Mouse (Mus musculus): ENCODE data around the gene Slc51a. TPM values are rescaled to one million over a fixed set of nuclear protein-coding genes. Genes with fewer than 3 reads are reported as not detected.

The Slc51a gene
- polyA plus RNA-seq, 2 experiments, result 0.16 to 1.2 TPM

- no peak overlapping the region for H3K9ac ChIP-seq (replicated peaks)
- no peak for ATAC-seq (ENCODE audit: insufficient read depth)
- no peaks in the 10 kb centered on the region for H3K4me1 ChIP-seq (replicated peaks; ENCODE audit: control insufficient read depth in 2 of 2, insufficient read depth in 2 of 2, low read length in 1 of 2)
- no peak overlapping the region for H3K27ac ChIP-seq
- 70% methylated on average over 6 of the region's 6 CpGs for WGBS (ENCODE audit: insufficient replicate concordance)
- TF ChIP-seq EP300 (IDR thresholded peaks at IDR 0.05; ENCODE audit: low read depth) (no peak), CTCF (IDR thresholded peaks at IDR 0.05; ENCODE audit: low read depth) (no peak)
- no peaks in the 10 kb centered on the region for H3K9me3 ChIP-seq (ENCODE audit: control insufficient read depth, low read length)
- DNase-seq (ENCODE audit: low read depth in 3 of 3, low spot score in 3 of 3), result no peak
- H3K4me3 ChIP-seq (ENCODE audit: insufficient read depth in 1 of 2, low read depth in 2 of 2, low read length in 2 of 2), result no peak overlapping the region
- peaks cover under 1% of the 10 kb centered on the region for H3K36me3 ChIP-seq (replicated peaks; ENCODE audit: control insufficient read depth, insufficient read depth, low read depth)
- H3K4me2 ChIP-seq (ENCODE audit: low read depth), result no peak overlapping the region
- no peaks in the 10 kb centered on the region for H3K27me3 ChIP-seq (ENCODE audit: control insufficient read depth, insufficient read depth, low read length)
Observed at GRCm38 (mm10) chr16:32477315-32477714, 10.4 kb downstream of the Slc51a start.

DNA sequence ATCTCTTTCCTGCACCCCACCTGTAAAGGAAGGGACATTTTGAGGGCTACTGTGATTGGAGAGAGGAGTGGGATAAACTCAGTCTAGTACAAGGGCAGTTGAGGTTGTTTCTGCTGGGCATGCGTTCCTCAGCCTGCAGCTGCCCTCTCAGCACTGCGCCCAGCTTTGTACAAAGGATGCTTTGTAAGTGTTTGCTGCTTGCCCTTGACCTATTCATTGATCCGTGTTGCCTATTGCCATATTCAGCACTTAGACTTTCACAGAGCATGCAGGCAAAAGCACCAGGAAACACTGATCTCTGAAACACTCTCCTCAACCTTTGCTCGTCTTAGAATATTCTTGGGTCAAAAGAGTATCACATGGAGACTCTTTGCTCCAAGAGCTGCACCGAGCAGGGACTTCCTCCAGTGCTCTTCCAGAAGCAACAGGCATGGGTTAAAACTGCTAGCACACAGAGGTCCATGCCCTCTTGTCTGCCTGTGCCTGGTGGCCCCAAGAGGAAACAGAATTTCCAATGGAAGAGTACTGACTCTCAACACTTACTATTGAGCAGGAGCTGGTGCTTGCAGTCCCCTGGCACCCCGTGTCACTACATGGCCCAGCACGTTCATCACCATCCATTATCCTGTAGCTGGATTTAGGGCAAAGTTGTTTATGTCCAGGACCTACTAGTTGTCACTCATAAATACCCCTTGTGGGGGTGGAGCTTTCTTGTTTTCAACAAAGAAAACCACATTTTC lies 15.2 kb downstream of the Slc51a start:
- ATAC-seq (ENCODE audit: insufficient read depth) (no peak), DNase-seq (ENCODE audit: low read depth in 3 of 3, low spot score in 3 of 3) (no peak)
- Histone ChIP-seq H3K9me3 (ENCODE audit: control insufficient read depth, low read length) (no peaks in the 10 kb centered on the region), H3K4me3 (ENCODE audit: insufficient read depth in 1 of 2, low read depth in 2 of 2, low read length in 2 of 2) (no peak overlapping the region), H3K9ac (replicated peaks) (no peak overlapping the region), H3K4me1 (replicated peaks; ENCODE audit: control insufficient read depth in 2 of 2, insufficient read depth in 2 of 2, low read length in 1 of 2) (0 out of 4 replicates have a peak, but pooled peaks cover 0 to 3% of the 10 kb centered on the region in 2 experiments), H3K27me3 (ENCODE audit: control insufficient read depth, insufficient read depth, low read length) (no peaks in the 10 kb centered on the region), H3K4me2 (ENCODE audit: low read depth) (no peak overlapping the region), H3K36me3 (replicated peaks; ENCODE audit: control insufficient read depth, insufficient read depth, low read depth) (peaks cover 44% of the 10 kb centered on the region), H3K27ac (no peak overlapping the region)
- WGBS (ENCODE audit: insufficient replicate concordance), result 82% methylated on average over 7 of the region's 7 CpGs
- no peak for TF ChIP-seq EP300 (IDR thresholded peaks at IDR 0.05; ENCODE audit: low read depth)
- TF ChIP-seq CTCF (IDR thresholded peaks at IDR 0.05; ENCODE audit: low read depth), result no peak

- no peak for ATAC-seq (ENCODE audit: insufficient read depth)
Observed at GRCm38 (mm10) chr16:32469404-32470105, 18.1 kb downstream of the Slc51a start.

GRCm38 (mm10) chr16:32468488-32468887 lies 19.2 kb downstream of the Slc51a start:
- Histone ChIP-seq H3K4me2 (ENCODE audit: low read depth) (no peak overlapping the region), H3K4me3 (ENCODE audit: insufficient read depth in 1 of 2, low read depth in 2 of 2, low read length in 2 of 2) (no peak overlapping the region), H3K9me3 (ENCODE audit: control insufficient read depth, low read length) (no peaks in the 10 kb centered on the region), H3K27me3 (ENCODE audit: control insufficient read depth, insufficient read depth, low read length) (no peaks in the 10 kb centered on the region), H3K9ac (replicated peaks) (no peak overlapping the region), H3K27ac (no peak overlapping the region), H3K36me3 (replicated peaks; ENCODE audit: control insufficient read depth, insufficient read depth, low read depth) (peaks cover 71% of the 10 kb centered on the region), H3K4me1 (replicated peaks; ENCODE audit: control insufficient read depth in 2 of 2, insufficient read depth in 2 of 2, low read length in 1 of 2) (peaks cover 0 to 4% of the 10 kb centered on the region in 2 experiments; a peak in 1 of 4 replicates)
- WGBS (ENCODE audit: insufficient replicate concordance), result 8% methylated on average over 3 of the region's 3 CpGs
- TF ChIP-seq EP300 (IDR thresholded peaks at IDR 0.05; ENCODE audit: low read depth) (no peak), CTCF (IDR thresholded peaks at IDR 0.05; ENCODE audit: low read depth) (no peak)
- ATAC-seq (ENCODE audit: insufficient read depth) (no peak), DNase-seq (ENCODE audit: low read depth in 3 of 3, low spot score in 3 of 3) (no peak)

More at GRCm38 (mm10) chr16:32469404-32470105, 18.1 kb downstream of the Slc51a start:
- Histone ChIP-seq H3K9ac (replicated peaks) (no peak overlapping the region), H3K27me3 (ENCODE audit: control insufficient read depth, insufficient read depth, low read length) (no peaks in the 10 kb centered on the region), H3K36me3 (replicated peaks; ENCODE audit: control insufficient read depth, insufficient read depth, low read depth) (peaks cover 63% of the 10 kb centered on the region), H3K4me1 (replicated peaks; ENCODE audit: control insufficient read depth in 2 of 2, insufficient read depth in 2 of 2, low read length in 1 of 2) (0 out of 4 replicates have a peak, but pooled peaks cover 0 to 3% of the 10 kb centered on the region in 2 experiments), H3K4me3 (ENCODE audit: insufficient read depth in 1 of 2, low read depth in 2 of 2, low read length in 2 of 2) (no peak overlapping the region), H3K4me2 (ENCODE audit: low read depth) (no peak overlapping the region), H3K9me3 (ENCODE audit: control insufficient read depth, low read length) (no peaks in the 10 kb centered on the region), H3K27ac (no peak overlapping the region)
- no peak for DNase-seq (ENCODE audit: low read depth in 3 of 3, low spot score in 3 of 3)
- TF ChIP-seq CTCF (IDR thresholded peaks at IDR 0.05; ENCODE audit: low read depth) (no peak), EP300 (IDR thresholded peaks at IDR 0.05; ENCODE audit: low read depth) (no peak)
- 33% methylated on average over 5 of the region's 5 CpGs for WGBS (ENCODE audit: insufficient replicate concordance)

DNA sequence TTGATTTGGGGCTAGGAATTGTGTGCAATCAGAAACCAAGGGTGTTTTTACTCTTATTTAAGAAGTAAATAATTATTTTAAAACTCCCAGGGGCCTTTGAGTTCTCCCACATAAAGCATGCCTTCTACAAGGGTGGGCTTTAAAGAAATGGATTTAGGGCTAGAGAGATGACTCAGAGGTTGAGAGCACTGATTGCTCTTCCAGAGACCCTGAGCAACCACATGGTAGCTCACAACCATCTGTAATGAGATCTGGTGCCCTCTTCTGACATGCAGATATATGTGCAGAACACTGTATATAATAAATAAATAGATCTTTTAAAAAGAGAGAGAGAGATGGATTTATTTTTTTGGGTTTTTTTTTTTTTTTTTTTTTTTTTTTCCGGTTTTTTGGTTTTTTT lies 22.8 kb downstream of the Slc51a start:
- Histone ChIP-seq H3K27me3 (ENCODE audit: control insufficient read depth, insufficient read depth, low read length) (no peaks in the 10 kb centered on the region), H3K4me3 (ENCODE audit: insufficient read depth in 1 of 2, low read depth in 2 of 2, low read length in 2 of 2) (no peak overlapping the region), H3K9me3 (ENCODE audit: control insufficient read depth, low read length) (no peaks in the 10 kb centered on the region), H3K27ac (no peak overlapping the region), H3K36me3 (replicated peaks; ENCODE audit: control insufficient read depth, insufficient read depth, low read depth) (peaks cover 63% of the 10 kb centered on the region), H3K4me1 (replicated peaks; ENCODE audit: control insufficient read depth in 2 of 2, insufficient read depth in 2 of 2, low read length in 1 of 2) (peaks cover 0 to 7% of the 10 kb centered on the region in 2 experiments; a peak in 1 of 4 replicates), H3K9ac (replicated peaks) (no peak overlapping the region), H3K4me2 (ENCODE audit: low read depth) (no peak overlapping the region)
- DNase-seq (ENCODE audit: low read depth in 3 of 3, low spot score in 3 of 3), result no peak
- ATAC-seq (ENCODE audit: insufficient read depth), result no peak
- 0% methylated on average over 1 of the region's 1 CpGs for WGBS (ENCODE audit: insufficient replicate concordance)
- no peak for TF ChIP-seq EP300 (IDR thresholded peaks at IDR 0.05; ENCODE audit: low read depth)

Measured in liver, embryonic 14.5 days (tissue).